Mouse (Mus musculus) G1E (cell line): Measurements from ENCODE around the gene Wnt11.

Experiments used
- CTCF ChIP-seq: IDR thresholded peaks from 2 replicates; pipeline ENCODE4 v1.5.1; 2012; ENCODE audit warnings: low read depth, low read length, inconsistent platforms, mixed read lengths
- TAL1 ChIP-seq: conservative IDR thresholded peaks from 2 replicates; pipeline ENCODE4 v1.6.1; 2012; ENCODE audit warnings: low read depth, low read length, inconsistent platforms, mixed read lengths

GRCm38 (mm10) chr7:98788721-98789120, 46.2 kb upstream of the Wnt11 start:
- TF ChIP-seq CTCF, result no peak
- TF ChIP-seq TAL1, result no peak
